Mouse (Mus musculus): ENCODE measurements around the gene Megf9. TPM values are rescaled to one million over a fixed set of nuclear protein-coding genes. Genes with fewer than 3 reads are reported as not detected.

Megf9 gene
- polyA plus RNA-seq, 1 experiment: 9.9 TPM

DNA sequence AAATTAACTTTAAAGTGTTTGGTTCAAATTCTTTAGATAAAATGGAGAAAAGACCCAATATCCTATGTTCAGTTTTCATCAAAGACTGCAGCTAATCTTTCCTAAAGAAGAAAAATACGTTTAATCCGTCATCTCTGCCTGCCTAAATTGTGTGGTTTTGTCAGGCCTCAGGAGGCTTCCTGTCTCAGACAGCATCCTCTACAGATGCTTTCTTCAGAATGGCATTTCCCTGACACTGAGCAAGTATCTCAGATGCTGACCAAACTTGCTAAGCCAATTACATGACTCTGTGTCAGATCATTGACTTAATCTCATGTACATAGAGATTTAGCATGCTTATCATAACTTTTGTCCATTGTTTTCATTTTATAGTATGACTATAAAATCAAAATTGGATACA lies 11.4 kb downstream of the Megf9 start:
- no peak for DNase-seq (ENCODE audit: low spot score)

DNA sequence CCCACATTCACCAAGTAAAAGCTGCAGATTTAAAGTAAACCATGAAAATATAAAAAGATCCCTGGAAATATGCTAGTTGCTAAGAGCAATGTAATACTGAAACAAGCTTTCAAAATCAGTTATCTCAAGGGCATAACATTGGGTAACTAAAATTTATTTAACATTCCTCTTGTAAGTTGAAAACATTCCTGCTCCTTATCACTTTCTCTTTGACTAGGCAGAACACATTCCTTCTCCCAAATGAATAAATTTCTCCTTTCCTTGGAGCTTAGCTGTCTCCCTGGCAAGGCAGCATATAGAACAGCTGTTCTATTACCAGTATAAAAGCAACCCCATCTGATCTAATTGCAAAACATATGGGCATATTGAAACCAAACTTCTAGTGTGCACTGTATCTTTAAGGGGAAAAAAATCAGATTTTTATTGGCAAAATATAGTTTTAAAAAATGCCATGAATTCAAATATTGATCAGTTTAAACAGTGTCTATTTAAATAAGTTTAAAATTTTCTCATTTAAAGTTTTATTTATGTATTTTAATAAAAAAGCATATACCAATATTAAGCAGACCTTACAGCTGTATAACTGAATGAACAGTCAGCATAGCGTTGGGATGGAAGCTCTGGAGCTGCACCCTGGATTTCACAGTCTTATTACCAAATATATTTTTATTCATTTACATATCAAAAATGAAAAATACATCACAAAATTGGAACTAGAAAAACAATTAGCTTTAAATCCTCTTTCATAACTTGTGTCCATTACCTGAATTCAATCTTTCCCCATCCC lies 13.1 kb downstream of the Megf9 start:
- DNase-seq (ENCODE audit: low spot score): no peak

GRCm38 (mm10) chr4:70517646-70518045 lies 17.1 kb downstream of the Megf9 start:
- no peak for DNase-seq (ENCODE audit: low spot score)

- no peak for DNase-seq (ENCODE audit: low spot score)
These were observed 18.5 kb downstream of the Megf9 start for GRCm38 (mm10) chr4:70516289-70516688.

DNA sequence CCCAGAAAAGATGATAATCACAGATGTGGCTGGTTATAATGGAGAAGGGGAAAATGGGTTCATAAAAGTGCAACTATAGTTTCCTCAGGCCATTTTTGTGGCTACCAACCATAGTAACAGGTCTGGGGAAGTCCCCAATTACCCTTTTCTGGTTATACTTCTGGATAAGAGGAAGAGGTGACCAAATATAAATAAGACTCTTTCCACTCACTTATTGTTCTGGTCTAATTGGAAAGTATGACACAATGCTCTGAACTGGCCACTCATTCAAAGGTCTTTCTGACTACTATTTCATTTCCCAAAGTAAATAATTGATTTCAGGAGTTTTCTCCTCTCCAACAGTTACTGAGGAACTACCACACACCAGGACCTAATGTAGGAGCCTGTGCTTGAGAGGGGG lies 19.3 kb downstream of the Megf9 start:
- no peak for DNase-seq (ENCODE audit: low spot score)

GRCm38 (mm10) chr4:70509987-70510386 lies 24.8 kb downstream of the Megf9 start:
- DNase-seq (ENCODE audit: low spot score): no peak

GRCm38 (mm10) chr4:70509565-70509964 lies 25.2 kb downstream of the Megf9 start:
- DNase-seq (ENCODE audit: low spot score): no peak

GRCm38 (mm10) chr4:70508207-70508606 lies 26.6 kb downstream of the Megf9 start:
- DNase-seq (ENCODE audit: low spot score): no peak

DNA sequence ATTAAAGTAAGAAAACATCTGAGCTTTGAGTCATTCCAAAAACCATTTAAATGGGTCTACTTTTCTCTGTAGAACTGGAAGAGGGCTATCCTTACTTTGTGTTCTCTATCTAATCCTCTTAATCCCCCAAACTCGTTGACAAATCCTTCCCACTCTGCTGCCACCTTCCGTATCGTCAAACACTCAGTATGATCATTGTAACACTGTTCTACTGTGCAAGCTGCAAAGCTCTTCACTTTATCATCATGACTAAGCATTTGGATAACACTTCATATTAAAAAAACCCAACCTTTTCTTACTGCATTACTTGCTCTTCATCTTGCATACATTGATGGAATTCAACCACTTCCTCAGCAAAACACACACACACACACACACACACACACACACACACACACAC lies 28.8 kb downstream of the Megf9 start:
- no peak for DNase-seq (ENCODE audit: low spot score)

DNA sequence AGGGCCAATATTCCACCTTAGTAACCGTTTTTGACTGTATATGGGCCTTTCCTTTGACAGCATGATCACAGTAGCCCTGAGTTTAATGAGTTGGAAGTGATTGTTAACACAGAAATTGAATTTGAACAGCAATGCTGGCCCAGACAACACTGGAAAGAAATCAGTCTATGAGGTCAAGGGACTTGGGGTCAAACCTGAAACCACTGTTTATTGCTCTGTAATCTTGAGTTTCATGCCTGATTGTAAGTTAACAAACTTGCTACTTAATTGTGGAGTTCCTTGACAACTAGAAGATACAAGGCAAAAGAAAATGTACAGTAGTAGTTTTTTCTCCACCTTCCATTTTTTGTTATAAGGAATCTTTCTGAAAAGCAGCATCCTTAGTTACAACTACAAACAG lies 31.0 kb downstream of the Megf9 start:
- DNase-seq (ENCODE audit: low spot score): no peak

GRCm38 (mm10) chr4:70499285-70499684 lies 35.5 kb downstream of the Megf9 start:
- no peak for DNase-seq (ENCODE audit: low spot score)

- DNase-seq (ENCODE audit: low spot score): no peak
These were observed 37.8 kb downstream of the Megf9 start for GRCm38 (mm10) chr4:70496978-70497377.

DNA sequence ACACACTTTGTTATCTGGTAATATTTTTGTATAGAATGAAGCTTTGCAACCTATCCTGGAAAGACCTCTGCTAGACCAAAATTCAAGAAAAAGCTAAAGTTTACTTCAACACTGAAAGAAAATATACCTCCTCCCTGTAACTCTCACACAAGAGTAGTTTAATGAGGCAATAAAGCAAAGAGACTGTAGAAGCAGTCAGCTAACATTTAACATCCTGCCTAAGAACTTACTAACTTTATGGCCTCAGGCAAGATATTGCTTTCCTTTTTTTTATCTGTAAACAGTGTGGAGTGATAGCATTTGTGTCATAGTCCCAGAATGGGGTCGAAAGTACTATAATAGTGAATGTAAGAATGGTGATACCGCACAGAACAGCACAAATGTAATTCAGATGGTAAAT lies 45.0 kb downstream of the Megf9 start:
- DNase-seq (ENCODE audit: low spot score): no peak

DNA sequence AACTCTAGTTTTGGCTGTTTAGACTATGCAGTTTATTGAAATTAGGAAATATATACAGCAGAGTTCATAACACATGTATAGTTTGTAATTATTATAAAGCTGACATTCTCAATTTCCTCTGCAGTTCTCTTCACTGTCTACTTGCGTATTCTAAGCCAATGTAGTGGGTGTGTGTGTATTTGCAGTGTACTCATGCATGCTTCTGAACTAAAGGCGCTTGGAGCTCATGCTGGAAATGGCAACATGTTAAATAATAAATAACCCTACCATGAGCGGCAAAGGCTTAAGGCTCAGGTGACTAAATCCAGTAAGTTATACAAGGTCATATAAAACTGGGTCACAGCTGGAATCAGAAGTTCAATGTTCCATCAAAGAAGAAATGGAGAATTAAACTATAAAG lies 46.4 kb downstream of the Megf9 start:
- no peak for DNase-seq (ENCODE audit: low spot score)

GRCm38 (mm10) chr4:70484134-70484533 lies 50.7 kb downstream of the Megf9 start:
- DNase-seq (ENCODE audit: low spot score): no peak

- DNase-seq (ENCODE audit: low spot score): no peak
These were observed 52.9 kb downstream of the Megf9 start for GRCm38 (mm10) chr4:70481931-70482330.

GRCm38 (mm10) chr4:70471398-70471797 lies 63.4 kb downstream of the Megf9 start:
- DNase-seq (ENCODE audit: low spot score): no peak

- DNase-seq (ENCODE audit: low spot score): no peak
These were observed 68.7 kb downstream of the Megf9 start for GRCm38 (mm10) chr4:70465921-70466689.

GRCm38 (mm10) chr4:70463302-70463701 lies 71.5 kb downstream of the Megf9 start:
- DNase-seq (ENCODE audit: low spot score): no peak

DNA sequence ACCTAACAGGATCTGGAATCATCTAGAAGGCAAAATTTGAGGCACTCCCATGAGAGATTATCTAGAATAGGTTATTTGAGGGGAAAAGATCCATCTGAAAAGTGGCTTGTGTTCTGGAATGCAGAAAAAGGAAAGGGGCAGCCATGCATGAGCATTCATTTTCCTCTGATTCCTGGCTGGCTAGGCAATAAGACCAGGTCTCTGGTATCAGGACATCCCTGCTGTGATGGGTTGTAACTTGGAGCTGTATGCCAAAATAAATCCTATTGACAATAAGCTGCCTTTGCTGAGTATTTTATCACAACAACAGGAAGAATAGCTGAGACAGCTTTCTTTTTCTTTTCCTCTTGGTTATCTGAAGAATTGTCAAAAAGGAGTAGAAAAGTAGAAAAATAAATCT lies 73.4 kb downstream of the Megf9 start:
- no peak for DNase-seq (ENCODE audit: low spot score)

DNA sequence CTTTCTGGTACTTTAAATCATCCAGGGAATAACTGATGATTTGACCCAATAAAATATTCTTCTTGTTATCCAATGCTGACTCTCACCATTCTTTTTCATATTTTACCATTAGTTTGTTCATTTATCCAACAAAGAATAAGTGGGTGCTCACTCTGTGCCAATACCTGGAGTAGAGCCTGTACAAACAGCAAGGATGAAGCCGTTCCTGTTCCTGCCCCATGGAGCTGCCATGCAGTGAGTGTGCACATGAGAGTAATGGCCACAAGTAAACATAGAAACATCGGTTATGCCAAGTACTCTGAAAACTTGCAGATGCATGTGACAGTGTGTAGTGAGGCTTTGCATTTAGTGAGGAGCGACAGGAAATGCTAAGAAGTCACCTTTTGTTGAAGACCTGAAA lies 82.6 kb downstream of the Megf9 start:
- DNase-seq (ENCODE audit: low spot score): no peak

GRCm38 (mm10) chr4:70451750-70452149 lies 83.0 kb downstream of the Megf9 start:
- no peak for DNase-seq (ENCODE audit: low spot score)

- DNase-seq (ENCODE audit: low spot score): no peak
These were observed 85.1 kb downstream of the Megf9 start for GRCm38 (mm10) chr4:70449668-70450067.

All from urinary bladder, adult 2 months (tissue).